Mouse (Mus musculus): Measurements from ENCODE around the gene Cldn7.
"Not testable (repeated sequence)": the region's sequence is repeated elsewhere in the genome, so short reads cannot be mapped to it uniquely, and the experiment has no call there.

Gene Cldn7

GRCm38 (mm10) chr11:69953267-69953915 is 11.2 kb upstream of the Cldn7 start:
- DNase-seq (ENCODE audit: low read depth, low spot score), result no peak

- DNase-seq (ENCODE audit: low read depth, low spot score), result not testable (repeated sequence)
Observed at GRCm38 (mm10) chr11:69955618-69956017, 9.0 kb upstream of the Cldn7 start.

GRCm38 (mm10) chr11:69956218-69956617 is 8.4 kb upstream of the Cldn7 start:
- no peak for DNase-seq (ENCODE audit: low read depth, low spot score)

- no peak for DNase-seq (ENCODE audit: low read depth, low spot score)
Observed at GRCm38 (mm10) chr11:69960616-69961015, 4.0 kb upstream of the Cldn7 start.

- DNase-seq (ENCODE audit: low read depth, low spot score), result no peak
Observed at GRCm38 (mm10) chr11:69961841-69962240, 2.7 kb upstream of the Cldn7 start.

- DNase-seq (ENCODE audit: low read depth, low spot score), result no peak
Observed at GRCm38 (mm10) chr11:69965271-69966005, 859 bp downstream of the Cldn7 start.

GRCm38 (mm10) chr11:69966006-69966859 is 1.7 kb downstream of the Cldn7 start:
- no peak for DNase-seq (ENCODE audit: low read depth, low spot score)

GRCm38 (mm10) chr11:69966860-69967517 is 2.4 kb downstream of the Cldn7 start:
- no peak for DNase-seq (ENCODE audit: low read depth, low spot score)

GRCm38 (mm10) chr11:69968793-69969192 is 4.2 kb downstream of the Cldn7 start:
- DNase-seq (ENCODE audit: low read depth, low spot score), result no peak

GRCm38 (mm10) chr11:69970222-69970621 is 5.6 kb downstream of the Cldn7 start:
- DNase-seq (ENCODE audit: low read depth, low spot score), result no peak

- no peak for DNase-seq (ENCODE audit: low read depth, low spot score)
Observed at GRCm38 (mm10) chr11:69970775-69971174, 6.2 kb downstream of the Cldn7 start.

GRCm38 (mm10) chr11:69974907-69975306 is 10.3 kb downstream of the Cldn7 start:
- no peak for DNase-seq (ENCODE audit: low read depth, low spot score)

GRCm38 (mm10) chr11:69976271-69976670 is 11.7 kb downstream of the Cldn7 start:
- DNase-seq (ENCODE audit: low read depth, low spot score), result no peak

GRCm38 (mm10) chr11:69979827-69980195 is 15.2 kb downstream of the Cldn7 start:
- DNase-seq (ENCODE audit: low read depth, low spot score), result no peak

GRCm38 (mm10) chr11:69980196-69981140 is 15.9 kb downstream of the Cldn7 start:
- peak; percentile 99 for DNase-seq (ENCODE audit: low read depth, low spot score)

- no peak for DNase-seq (ENCODE audit: low read depth, low spot score)
Observed at GRCm38 (mm10) chr11:69981141-69981762, 16.7 kb downstream of the Cldn7 start, which contains the start of gene Ctdnep1. Gene Ctdnep1, plus strand, starts transcription at chr11:69981156.

- DNase-seq (ENCODE audit: low read depth, low spot score), result no peak
Observed at GRCm38 (mm10) chr11:69982225-69982624, 17.6 kb downstream of the Cldn7 start, which contains the start of gene Elp5. Gene Elp5, minus strand, starts transcription at chr11:69982517.

GRCm38 (mm10) chr11:69982877-69983276 is 18.3 kb downstream of the Cldn7 start:
- no peak for DNase-seq (ENCODE audit: low read depth, low spot score)

GRCm38 (mm10) chr11:69983377-69983776 is 18.8 kb downstream of the Cldn7 start:
- DNase-seq (ENCODE audit: low read depth, low spot score), result no peak

- no peak for DNase-seq (ENCODE audit: low read depth, low spot score)
Observed at GRCm38 (mm10) chr11:69984431-69984830, 19.9 kb downstream of the Cldn7 start.

Data from brain, embryonic 18.5 days (tissue).